Mouse (Mus musculus): ENCODE measurements around the gene Zfp423. TPM values are rescaled to one million over a fixed set of nuclear protein-coding genes. Genes with fewer than 3 reads are reported as not detected.

The Zfp423 gene
- total and polyA plus RNA-seq, 2 experiments from 2014 or later = 18.4 to 34.6 TPM

- peak; percentile 64 for DNase-seq
- no peaks in the 10 kb centered on the region for H3K9me3 ChIP-seq (ENCODE audit: low read length)
- peaks cover 15% of the 10 kb centered on the region; the same call in 1 of the 2 replicates for H3K4me1 ChIP-seq (ENCODE audit: insufficient read depth)
- no peak overlapping the region for H3K4me3 ChIP-seq (ENCODE audit: low read depth, low read length)
- 0 out of 2 replicates have a peak overlapping the region, but pooled peaks have one; percentile 5 for H3K27ac ChIP-seq (ENCODE audit: low read depth, low read length)
- peak; percentile 87 for ATAC-seq
- WGBS = 20% methylated on average over 10 of the region's 10 CpGs
- no peaks in the 10 kb centered on the region for H3K27me3 ChIP-seq (ENCODE audit: insufficient read depth, low read length)
- no peak for TF ChIP-seq CTCF (IDR thresholded peaks at IDR 0.05; ENCODE audit: low read depth)
- H3K4me2 ChIP-seq (ENCODE audit: low read depth) = peak overlapping the region; percentile 26
- no peak overlapping the region for H3K9ac ChIP-seq
- H3K36me3 ChIP-seq (ENCODE audit: insufficient read depth) = no peaks in the 10 kb centered on the region
These were observed 256.5 kb downstream of the Zfp423 start for GRCm38 (mm10) chr8:87702790-87703311.

- TF ChIP-seq CTCF (IDR thresholded peaks at IDR 0.05; ENCODE audit: low read depth) = no peak
These were observed 257.3 kb downstream of the Zfp423 start for GRCm38 (mm10) chr8:87702051-87702521.

GRCm38 (mm10) chr8:87701583-87701982, 257.8 kb downstream of the Zfp423 start:
- no peak overlapping the region for H3K4me3 ChIP-seq (ENCODE audit: low read depth, low read length)
- H3K4me2 ChIP-seq (ENCODE audit: low read depth) = no peak overlapping the region
- WGBS = 56% methylated on average over 4 of the region's 4 CpGs
- H3K27me3 ChIP-seq (ENCODE audit: insufficient read depth, low read length) = no peaks in the 10 kb centered on the region
- TF ChIP-seq CTCF (IDR thresholded peaks at IDR 0.05; ENCODE audit: low read depth) = no peak
- H3K27ac ChIP-seq (ENCODE audit: low read depth, low read length) = no peak overlapping the region
- ATAC-seq (no peak), DNase-seq (no peak)
- H3K36me3 ChIP-seq (ENCODE audit: insufficient read depth) = no peaks in the 10 kb centered on the region
- peaks cover 15% of the 10 kb centered on the region; the same call in 1 of the 2 replicates for H3K4me1 ChIP-seq (ENCODE audit: insufficient read depth)
- H3K9me3 ChIP-seq (ENCODE audit: low read length) = no peaks in the 10 kb centered on the region
- no peak overlapping the region for H3K9ac ChIP-seq

More at GRCm38 (mm10) chr8:87702051-87702521, 257.3 kb downstream of the Zfp423 start:
- H3K4me3 ChIP-seq (ENCODE audit: low read depth, low read length) = no peak overlapping the region
- 0 out of 2 replicates have a peak overlapping the region, but pooled peaks have one; percentile 3 for H3K27ac ChIP-seq (ENCODE audit: low read depth, low read length)
- no peak overlapping the region for H3K9ac ChIP-seq
- H3K4me1 ChIP-seq (ENCODE audit: insufficient read depth) = peaks cover 15% of the 10 kb centered on the region; the same call in 1 of the 2 replicates
- H3K27me3 ChIP-seq (ENCODE audit: insufficient read depth, low read length) = no peaks in the 10 kb centered on the region
- no peaks in the 10 kb centered on the region for H3K36me3 ChIP-seq (ENCODE audit: insufficient read depth)
- H3K4me2 ChIP-seq (ENCODE audit: low read depth) = 0 out of 2 replicates have a peak overlapping the region, but pooled peaks have one; percentile 26
- ATAC-seq = peak; percentile 53; the same call in 1 of the 2 replicates
- peak; percentile 64 for DNase-seq
- WGBS = 30% methylated on average over 8 of the region's 8 CpGs
- no peaks in the 10 kb centered on the region for H3K9me3 ChIP-seq (ENCODE audit: low read length)

DNA sequence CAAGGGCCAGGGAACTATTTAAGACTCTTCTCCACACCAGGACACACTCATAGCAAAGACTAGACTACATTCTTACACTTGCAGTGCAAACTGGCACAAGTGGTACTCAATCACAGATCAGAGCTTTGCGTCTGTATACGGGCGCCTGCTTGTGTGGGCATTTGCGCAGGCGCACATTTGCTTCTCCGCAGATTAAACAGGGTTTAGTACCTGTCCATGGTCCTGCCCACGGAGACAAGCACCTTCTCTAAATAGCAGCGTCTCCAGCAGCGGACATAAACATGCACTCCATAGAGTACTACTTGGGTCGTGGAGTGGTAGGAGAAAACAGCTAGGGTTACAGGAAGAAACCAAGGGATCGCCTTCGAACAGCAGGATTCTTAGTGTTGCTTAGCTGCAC, 259.1 kb downstream of the Zfp423 start:
- DNase-seq (no peak), ATAC-seq (no peak)
- H3K27me3 ChIP-seq (ENCODE audit: insufficient read depth, low read length) = no peaks in the 10 kb centered on the region
- H3K4me3 ChIP-seq (ENCODE audit: low read depth, low read length) = no peak overlapping the region
- H3K4me1 ChIP-seq (ENCODE audit: insufficient read depth) = peaks cover 15% of the 10 kb centered on the region; the same call in 1 of the 2 replicates
- H3K36me3 ChIP-seq (ENCODE audit: insufficient read depth) = no peaks in the 10 kb centered on the region
- H3K9ac ChIP-seq = no peak overlapping the region
- no peak overlapping the region for H3K4me2 ChIP-seq (ENCODE audit: low read depth)
- no peak for TF ChIP-seq CTCF (IDR thresholded peaks at IDR 0.05; ENCODE audit: low read depth)
- no peak overlapping the region for H3K27ac ChIP-seq (ENCODE audit: low read depth, low read length)
- WGBS = 67% methylated on average over 12 of the region's 12 CpGs
- no peaks in the 10 kb centered on the region for H3K9me3 ChIP-seq (ENCODE audit: low read length)

DNA sequence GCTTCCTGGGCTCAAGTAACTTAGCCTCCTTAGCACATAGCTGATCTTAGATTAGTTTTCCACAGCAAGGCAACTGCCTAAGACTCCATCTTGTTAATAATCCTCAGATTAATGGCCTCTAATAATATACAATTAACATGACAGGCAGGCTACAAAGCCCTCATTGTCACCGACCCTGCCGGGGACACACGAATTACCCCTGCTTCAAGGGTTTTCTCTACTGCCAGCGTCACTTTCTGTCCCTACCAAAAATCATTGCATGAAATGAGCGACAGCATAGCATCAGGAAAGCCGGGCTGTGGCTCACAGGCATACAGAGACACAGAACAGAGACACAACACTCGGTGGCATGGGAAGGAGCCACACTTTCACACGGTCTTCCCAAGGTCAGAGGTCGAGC, 262.3 kb downstream of the Zfp423 start:
- ATAC-seq = no peak
- Histone ChIP-seq H3K27me3 (ENCODE audit: insufficient read depth, low read length) (no peaks in the 10 kb centered on the region), H3K9ac (no peak overlapping the region), H3K36me3 (ENCODE audit: insufficient read depth) (no peaks in the 10 kb centered on the region), H3K4me2 (ENCODE audit: low read depth) (no peak overlapping the region), H3K4me1 (ENCODE audit: insufficient read depth) (0 out of 2 replicates have a peak, but pooled peaks cover 6% of the 10 kb centered on the region), H3K27ac (ENCODE audit: low read depth, low read length) (no peak overlapping the region), H3K4me3 (ENCODE audit: low read depth, low read length) (no peak overlapping the region), H3K9me3 (ENCODE audit: low read length) (no peaks in the 10 kb centered on the region)
- no peak for DNase-seq
- TF ChIP-seq CTCF (IDR thresholded peaks at IDR 0.05; ENCODE audit: low read depth) = no peak
- 18% methylated on average over 9 of the region's 9 CpGs for WGBS

GRCm38 (mm10) chr8:87693741-87694140, 265.7 kb downstream of the Zfp423 start:
- Histone ChIP-seq H3K27ac (ENCODE audit: low read depth, low read length) (no peak overlapping the region), H3K9me3 (ENCODE audit: low read length) (no peaks in the 10 kb centered on the region), H3K9ac (no peak overlapping the region), H3K4me1 (ENCODE audit: insufficient read depth) (peaks cover 14% of the 10 kb centered on the region), H3K27me3 (ENCODE audit: insufficient read depth, low read length) (no peaks in the 10 kb centered on the region), H3K36me3 (ENCODE audit: insufficient read depth) (no peaks in the 10 kb centered on the region), H3K4me2 (ENCODE audit: low read depth) (no peak overlapping the region), H3K4me3 (ENCODE audit: low read depth, low read length) (no peak overlapping the region)
- TF ChIP-seq CTCF (IDR thresholded peaks at IDR 0.05; ENCODE audit: low read depth) = no peak
- no peak for DNase-seq
- no peak for ATAC-seq
- 84% methylated on average over 4 of the region's 4 CpGs for WGBS

Measured in forebrain, postnatal 0 days (tissue).